ENCODE assay signal across 9 mouse cellular contexts in genomic region chr12:112450883-112451282, GRCm38 (mm10). TPM values are rescaled to one million over a fixed set of nuclear protein-coding genes. Genes with fewer than 3 reads are reported as not detected.
DNase-seq lines count a peak whose midpoint lies in the region; ATAC-seq and TF ChIP-seq lines count a peak whose summit lies in the region.
"Had no signal": no experiment of that assay in that cellular context is flagged by ENCODE, and none has a peak within 500 bp of the region (broad histone marks: within the 10 kb centered on the region; RNA-seq: fewer than 3 reads in every experiment).

No protein-coding gene starts in this region.

- no peak overlapping the region for H3K4me3 ChIP-seq in cerebellum, adult 2 months (replicated peaks; ENCODE audit: insufficient read depth, low read depth, low read length)
- no peak overlapping the region for H3K4me3 ChIP-seq in midbrain, embryonic 15.5 days
- H3K4me3 ChIP-seq: heart, embryonic 15.5 days had no signal

- no peak overlapping the region for H3K27ac ChIP-seq in cerebellum, adult 2 months (ENCODE audit: insufficient read depth, low read length)
- 0 out of 2 replicates have a peak overlapping the region, but pooled peaks have one; percentile 22 for H3K27ac ChIP-seq in midbrain, embryonic 15.5 days

- peak; percentile 62; the same call in 1 of the 2 replicates for ATAC-seq in midbrain, embryonic 15.5 days (replicated peaks)

- H3K4me2 ChIP-seq in midbrain, embryonic 15.5 days: no peak overlapping the region
- H3K4me2 ChIP-seq: heart, embryonic 15.5 days had no signal

- no peaks in the 10 kb centered on the region for H3K27me3 ChIP-seq in cerebellum, adult 2 months (ENCODE audit: control insufficient read depth, insufficient read depth, low read length)
- no peaks in the 10 kb centered on the region for H3K27me3 ChIP-seq in midbrain, embryonic 15.5 days (replicated peaks)
- H3K27me3 ChIP-seq: heart, embryonic 15.5 days had no signal

- no peak for TF ChIP-seq POLR2A in cerebellum, adult 2 months (IDR thresholded peaks at IDR 0.05; ENCODE audit: borderline replicate concordance, insufficient read depth, low read length)

- WGBS in cerebellum, adult 2 months: 37% methylated on average over 6 of the region's 6 CpGs
- 9% methylated on average over 6 of the region's 6 CpGs for WGBS in midbrain, embryonic 15.5 days

- H3K36me3 ChIP-seq in midbrain, embryonic 15.5 days (replicated peaks): no peaks in the 10 kb centered on the region
- H3K36me3 ChIP-seq: heart, embryonic 15.5 days had no signal

- DNase-seq in cerebellum, adult 2 months: peak in 1 of 2 experiments; percentile 37
- DNase-seq in cerebellum, adult 11 months: no peak
- peak; percentile 20 for DNase-seq in ovary, postnatal 36 days (ENCODE audit: low spot score)
- no peak for DNase-seq in ovary, postnatal 10 days (ENCODE audit: low spot score)
- peak; percentile 66 for DNase-seq in embryo, embryonic 9.5 days (ENCODE audit: extremely low spot score)
- DNase-seq in kidney, postnatal 14 days: peak; percentile 36
- no peak for DNase-seq in urinary bladder, postnatal 36 days (ENCODE audit: low spot score in 2 of 2)

- peak; percentile 50; the same call in 1 of the 2 replicates for TF ChIP-seq CTCF in cerebellum, adult 2 months (IDR thresholded peaks at IDR 0.05; ENCODE audit: borderline replicate concordance, insufficient read depth, low read depth, low read length)

- H3K4me1 ChIP-seq in cerebellum, adult 2 months (ENCODE audit: control insufficient read depth, insufficient read depth, low read length): peaks cover 20% of the 10 kb centered on the region
- H3K4me1 ChIP-seq in midbrain, embryonic 15.5 days: peaks cover 23% of the 10 kb centered on the region
- H3K4me1 ChIP-seq: heart, embryonic 15.5 days had no signal

- H3K9ac ChIP-seq in midbrain, embryonic 15.5 days: no peak overlapping the region
- H3K9ac ChIP-seq: heart, embryonic 15.5 days had no signal

- H3K9me3 ChIP-seq in midbrain, embryonic 15.5 days: no peaks in the 10 kb centered on the region

RNA-seq across cellular contexts. Expression of gene A530016L24Rik, which starts 38.4 kb away (rescaled TPM):
- polyA plus RNA-seq in cerebellum, adult 2 months (2012; rRNA removed): 0.08 TPM in 1 of 2 replicates, not detected in the other
- 0.22 and 0.24 TPM in 2 replicates for polyA plus RNA-seq in midbrain, embryonic 15.5 days (2015; fragmentation: Nextera tagmentation; extraction: Ambion mirVana)

Comparison
In these comparisons a context has a peak if more than half of its experiments do, and no peak if none do; other contexts are left out.
1. DNase-seq: peak in ovary, postnatal 36 days (single experiment), embryo, embryonic 9.5 days (single experiment) and kidney, postnatal 14 days (single experiment); none in cerebellum, adult 11 months (single experiment), ovary, postnatal 10 days (single experiment) and urinary bladder, postnatal 36 days (0 of 2).